Mouse (Mus musculus): ENCODE results near the gene Med16.

DNA sequence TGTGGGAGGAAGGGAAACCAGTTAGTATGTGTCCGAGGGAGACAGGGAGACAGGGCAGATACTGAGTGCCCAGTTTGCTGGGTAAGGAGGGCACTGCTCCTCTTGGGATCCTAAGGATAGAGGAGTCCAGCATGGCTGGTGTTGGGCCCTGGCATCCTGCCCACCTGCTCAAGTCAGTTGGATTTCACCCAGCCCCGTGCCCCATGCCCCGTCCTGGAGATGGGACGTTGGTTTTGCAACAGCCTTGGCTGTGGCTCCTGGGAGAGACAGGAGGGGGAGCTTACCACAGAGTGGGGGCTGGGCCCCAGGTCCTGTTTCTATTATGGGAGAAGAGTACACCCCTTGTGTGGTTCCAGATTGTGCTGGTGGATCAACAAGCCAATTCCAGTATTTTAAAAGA lies 24.3 kb downstream of the Med16 start:
- TF ChIP-seq CTCF (IDR thresholded peaks at IDR 0.05; ENCODE audit: low read depth, low read length) (no peak), GATA1 (IDR thresholded peaks at IDR 0.05; ENCODE audit: borderline replicate concordance, low read length) (no peak), POLR2AphosphoS5 (IDR thresholded peaks at IDR 0.05; ENCODE audit: insufficient replicate concordance, low read depth, low read length) (no peak), TAL1 (conservative IDR thresholded peaks at IDR 0.05; ENCODE audit: low read depth, low read length) (no peak)
